Mouse (Mus musculus) heart, embryonic 11.5 days (tissue): ENCODE data around the gene Dock7. TPM values are rescaled to one million over a fixed set of nuclear protein-coding genes. Genes with fewer than 3 reads are reported as not detected.

Experiments used
- ATAC-seq: fragments of 200-750 bp; cut with Nextera tagmentation; replicated peaks from 2 replicates; pipeline ENCODE4 v1.8.0; 2017; ENCODE audit warnings: moderate library complexity; ENCODE audit not compliant: insufficient number of reproducible peaks, low FRiP score, low TSS enrichment
- H3K27ac ChIP-seq: fragments of 300-500 bp; sonication (generic); 2 replicates; pipeline ENCODE4 v1.5.1; 2014; ENCODE audit warnings: mild to moderate bottlenecking, low read depth, low read length
- H3K27me3 ChIP-seq: fragments of 300-500 bp; sonication (generic); 2 replicates; pipeline ENCODE4 v1.6.1; 2014; ENCODE audit warnings: mild to moderate bottlenecking, low read length, mixed read lengths; ENCODE audit not compliant: control insufficient read depth, insufficient read depth
- H3K36me3 ChIP-seq: fragments of 300-500 bp; sonication (generic); 2 replicates; pipeline ENCODE4 v1.6.1; 2014; ENCODE audit warnings: mild to moderate bottlenecking, low read length, moderate library complexity, mixed read lengths; ENCODE audit not compliant: control insufficient read depth, insufficient read depth
- H3K4me1 ChIP-seq: fragments of 300-500 bp; sonication (generic); 2 replicates; pipeline ENCODE4 v1.6.1; 2014; ENCODE audit warnings: low read length; ENCODE audit not compliant: control insufficient read depth, insufficient read depth
- H3K4me2 ChIP-seq: fragments of 300-500 bp; sonication (generic); 2 replicates; pipeline ENCODE4 v1.6.1; 2014; ENCODE audit warnings: mild to moderate bottlenecking, moderate library complexity
- H3K4me3 ChIP-seq: fragments of 300-500 bp; sonication (generic); 2 replicates; pipeline ENCODE4 v1.5.1; 2014; ENCODE audit warnings: low read depth, low read length
- H3K9ac ChIP-seq: fragments of 300-500 bp; sonication (generic); 2 replicates; pipeline ENCODE4 v1.6.1; 2014; ENCODE audit warnings: mild to moderate bottlenecking, low read depth, low read length, moderate library complexity
- H3K9me3 ChIP-seq: fragments of 300-500 bp; sonication (generic); replicated peaks from 2 replicates; pipeline ENCODE4 v1.6.1; 2016; ENCODE audit warnings: low read length; ENCODE audit not compliant: control insufficient read depth
- WGBS: fragments of 180-500 bp; shearing (Covaris S2); extraction: QIAGEN DNeasy Blood & Tissue Kit; methylation state at CpG from one replicate; pipeline ENCODE4 v1.1.7; 2014; ENCODE audit not compliant: insufficient replicate concordance; 5-methylcytosine and 5-hydroxymethylcytosine counted together
- polyA plus RNA-seq: library from polyadenylated mRNA; unstranded; fragments of >200 nt; fragmentation: Nextera tagmentation; extraction: Ambion mirVana; gene quantifications from 2 replicates; pipeline ENCODE4 v1.2.1, GENCODE M21; 2014

Gene Dock7
- polyA plus RNA-seq, 1 experiment from 2014 or later: 41.6 TPM

DNA sequence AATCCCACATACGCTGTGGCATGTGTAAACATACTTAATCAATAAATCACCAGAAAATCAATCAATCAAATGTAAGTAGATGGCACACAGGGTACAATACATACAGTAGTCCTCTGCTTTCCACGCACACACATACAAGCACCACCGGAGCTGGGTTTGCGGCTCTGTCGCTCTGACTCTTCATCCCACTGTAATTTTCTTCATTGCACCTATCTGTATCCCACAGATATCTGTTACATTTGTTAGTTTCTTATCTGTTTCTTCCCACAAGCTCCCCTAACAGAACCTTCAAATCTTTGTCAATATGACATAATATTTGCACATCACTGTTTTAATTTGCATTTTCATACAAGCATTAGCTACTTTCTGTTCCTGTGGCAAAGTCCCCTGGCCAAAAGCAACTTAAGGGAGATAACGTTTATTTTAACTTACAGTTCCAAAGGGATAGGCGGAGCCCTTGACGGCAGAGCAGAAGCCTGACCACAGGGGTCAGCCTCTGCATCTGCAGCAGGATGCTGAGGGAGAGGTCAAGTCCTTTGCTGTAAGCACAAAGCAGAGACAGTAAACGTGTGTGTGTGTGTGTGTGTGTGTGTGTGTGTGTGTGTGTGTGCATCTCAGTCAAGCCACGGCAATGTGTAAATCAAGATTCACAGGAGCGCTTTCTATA, 36.1 kb upstream of the Dock7 start:
- Histone ChIP-seq H3K4me2 (no peak overlapping the region), H3K9me3 (no peaks in the 10 kb centered on the region), H3K4me1 (no peaks in the 10 kb centered on the region), H3K9ac (no peak overlapping the region), H3K36me3 (no peaks in the 10 kb centered on the region), H3K27ac (no peak overlapping the region), H3K27me3 (no peaks in the 10 kb centered on the region), H3K4me3 (no peak overlapping the region)
- no peak for ATAC-seq
- 50% methylated on average over 11 of the region's 11 CpGs for WGBS

DNA sequence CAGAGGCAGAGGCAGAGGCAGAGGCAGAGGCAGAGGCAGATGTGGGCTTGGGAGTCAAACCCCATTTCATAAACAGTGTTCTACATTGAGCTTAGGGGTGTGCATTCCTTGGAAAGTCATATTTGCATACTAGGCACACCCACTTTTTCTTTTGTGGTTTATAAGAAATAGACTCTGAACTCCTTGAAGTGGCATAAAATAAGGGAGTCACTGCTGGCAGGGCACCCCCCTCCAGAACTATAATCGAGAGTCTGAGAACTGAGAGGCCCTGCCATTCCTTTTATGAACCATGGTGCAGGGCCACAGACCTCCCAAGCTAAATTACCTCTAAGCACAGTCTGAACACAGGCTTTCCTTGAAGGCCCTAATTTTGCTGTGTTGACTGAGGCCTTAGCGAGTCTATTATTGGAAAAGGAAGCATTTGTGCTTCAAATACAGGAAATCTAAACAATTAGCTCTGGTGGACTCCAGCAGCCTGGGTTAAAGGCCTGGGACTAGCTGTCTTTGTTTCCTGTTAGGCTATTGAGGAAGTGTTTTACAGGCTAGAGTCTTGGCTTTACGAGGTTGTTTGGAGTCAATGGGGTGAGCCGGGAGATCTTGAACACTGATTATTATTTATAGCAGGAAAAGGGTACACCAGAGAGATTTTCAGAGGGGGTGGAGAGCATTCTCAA, 31.3 kb upstream of the Dock7 start:
- ATAC-seq: no peak
- Histone ChIP-seq H3K27ac (no peak overlapping the region), H3K4me3 (no peak overlapping the region), H3K9ac (no peak overlapping the region), H3K4me2 (no peak overlapping the region), H3K9me3 (no peaks in the 10 kb centered on the region), H3K36me3 (no peaks in the 10 kb centered on the region), H3K27me3 (no peaks in the 10 kb centered on the region), H3K4me1 (no peaks in the 10 kb centered on the region)
- WGBS: 53% methylated on average over 4 of the region's 4 CpGs

DNA sequence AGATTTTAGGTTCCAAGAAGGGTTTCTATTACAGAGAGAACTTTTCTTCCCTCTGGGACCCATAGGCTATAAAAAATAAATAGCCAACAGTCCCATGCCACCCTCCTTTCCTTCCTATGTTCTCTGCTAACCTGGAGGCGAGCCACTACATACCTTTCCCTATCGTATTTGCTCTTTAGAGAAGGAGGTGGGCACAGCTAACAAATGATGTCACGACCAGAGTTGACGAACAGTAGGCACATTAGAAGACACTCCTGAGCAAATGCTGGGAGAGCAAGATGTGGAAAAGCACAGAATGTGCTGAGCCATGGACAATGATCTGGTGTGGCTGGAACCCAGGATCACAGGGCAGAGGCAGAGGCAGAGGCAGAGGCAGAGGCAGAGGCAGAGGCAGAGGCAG, 30.7 kb upstream of the Dock7 start:
- no peaks in the 10 kb centered on the region for H3K27me3 ChIP-seq
- no peak overlapping the region for H3K4me2 ChIP-seq
- H3K4me3 ChIP-seq: no peak overlapping the region
- no peaks in the 10 kb centered on the region for H3K36me3 ChIP-seq
- WGBS: 85% methylated on average over 4 of the region's 4 CpGs
- no peak overlapping the region for H3K27ac ChIP-seq
- no peaks in the 10 kb centered on the region for H3K9me3 ChIP-seq
- no peak overlapping the region for H3K9ac ChIP-seq
- H3K4me1 ChIP-seq: no peaks in the 10 kb centered on the region
- no peak for ATAC-seq

DNA sequence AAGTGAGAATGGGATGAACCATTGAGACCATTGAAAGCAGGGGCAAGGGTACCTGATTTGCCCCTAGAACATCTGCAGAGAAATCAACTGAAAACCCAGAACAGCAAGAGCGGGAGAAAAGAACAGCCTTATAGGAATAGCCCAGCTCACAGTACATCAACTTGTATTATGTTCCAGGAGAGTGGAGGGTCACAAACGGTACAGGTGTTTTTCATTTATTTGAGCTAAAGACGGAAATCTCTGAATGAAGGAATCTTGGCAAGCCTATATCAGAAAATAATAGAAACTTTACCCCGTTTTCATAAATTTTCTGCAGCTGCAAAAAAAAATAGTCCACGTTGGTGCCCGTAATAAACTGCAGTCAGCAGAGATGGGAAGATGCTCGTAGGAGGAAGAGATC, 22.6 kb upstream of the Dock7 start:
- Histone ChIP-seq H3K9ac (no peak overlapping the region), H3K4me2 (no peak overlapping the region), H3K27ac (no peak overlapping the region), H3K4me1 (no peaks in the 10 kb centered on the region), H3K4me3 (no peak overlapping the region), H3K9me3 (no peaks in the 10 kb centered on the region), H3K27me3 (no peaks in the 10 kb centered on the region), H3K36me3 (no peaks in the 10 kb centered on the region)
- 81% methylated on average over 7 of the region's 7 CpGs for WGBS
- ATAC-seq: no peak

DNA sequence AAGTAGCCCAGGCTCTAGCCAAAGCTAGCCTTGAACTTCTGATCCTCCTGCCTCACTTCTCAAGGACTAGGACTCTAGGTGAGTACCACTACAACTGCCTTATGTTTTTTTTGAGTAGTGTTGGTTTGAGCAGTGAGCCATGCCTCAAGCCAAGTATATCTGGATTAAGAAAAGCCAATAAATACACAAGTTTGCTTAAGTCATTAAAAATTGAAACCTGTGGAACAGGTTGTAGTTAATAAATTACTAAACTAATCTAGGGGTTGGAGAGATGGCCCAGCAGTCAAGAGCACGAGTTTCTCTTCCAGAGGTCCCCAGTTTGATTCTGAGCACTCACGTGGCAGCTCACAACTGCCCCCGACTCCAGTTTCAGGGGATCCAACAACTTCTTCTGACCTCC, 20.9 kb upstream of the Dock7 start:
- Histone ChIP-seq H3K27ac (no peak overlapping the region), H3K4me3 (no peak overlapping the region), H3K36me3 (no peaks in the 10 kb centered on the region), H3K27me3 (no peaks in the 10 kb centered on the region), H3K9me3 (no peaks in the 10 kb centered on the region), H3K4me1 (no peaks in the 10 kb centered on the region), H3K4me2 (no peak overlapping the region), H3K9ac (no peak overlapping the region)
- ATAC-seq: no peak
- WGBS: 76% methylated on average over 3 of the region's 3 CpGs

DNA sequence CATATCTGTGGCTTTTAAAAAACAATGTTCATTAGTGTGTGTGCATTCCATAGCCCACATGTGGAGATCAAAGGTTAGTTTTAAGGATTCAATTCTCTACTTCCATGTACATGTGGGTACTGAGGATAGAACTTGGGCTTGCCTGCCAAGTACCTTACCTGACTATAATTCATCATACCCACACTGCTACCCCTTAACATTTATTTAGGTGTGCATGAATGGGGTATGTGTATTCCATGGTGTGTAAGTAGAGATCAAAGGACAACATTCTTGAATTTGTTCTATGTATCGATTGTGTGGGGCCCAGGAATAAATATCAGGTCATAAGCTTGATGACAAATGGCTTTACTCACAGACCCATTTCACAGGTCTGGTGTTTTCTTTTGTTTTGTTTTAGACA, 20.5 kb upstream of the Dock7 start:
- ATAC-seq: no peak
- no peaks in the 10 kb centered on the region for H3K27me3 ChIP-seq
- H3K9me3 ChIP-seq: no peaks in the 10 kb centered on the region
- H3K27ac ChIP-seq: no peak overlapping the region
- no peak overlapping the region for H3K9ac ChIP-seq
- no peak overlapping the region for H3K4me3 ChIP-seq
- H3K36me3 ChIP-seq: no peaks in the 10 kb centered on the region
- no peak overlapping the region for H3K4me2 ChIP-seq
- WGBS: 88% methylated on average over 1 of the region's 1 CpGs
- H3K4me1 ChIP-seq: no peaks in the 10 kb centered on the region

DNA sequence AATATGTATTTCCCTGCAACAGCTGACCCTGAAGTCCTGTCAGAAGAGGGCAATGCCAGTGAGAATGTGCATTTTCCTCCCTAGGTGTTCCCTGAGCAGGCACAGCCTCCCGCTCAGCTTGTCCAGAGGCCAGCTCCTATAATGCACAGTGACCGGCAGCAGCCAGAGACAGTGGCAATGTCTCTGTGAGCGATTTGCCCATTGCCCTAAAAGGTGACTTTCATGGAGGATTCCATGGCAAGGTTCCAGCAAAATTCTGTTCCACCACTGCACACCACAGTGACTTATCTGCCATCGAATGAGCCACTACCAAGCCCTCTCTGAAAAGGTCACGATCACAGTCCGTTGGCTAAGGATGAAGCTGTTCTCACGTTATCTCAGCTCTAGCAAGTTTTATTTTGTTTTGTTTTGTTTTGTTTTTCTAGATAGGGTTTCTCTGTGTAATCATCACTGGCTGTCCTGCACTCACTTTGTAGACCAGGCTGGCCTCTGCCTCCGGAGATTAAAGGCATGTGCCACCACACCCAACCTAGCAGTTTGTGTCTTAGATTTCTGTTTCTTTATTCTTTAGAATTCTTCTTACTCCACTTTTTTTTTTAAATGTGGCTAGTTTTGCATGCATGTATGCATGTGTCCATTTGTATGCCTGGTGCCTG, 17.4 kb upstream of the Dock7 start:
- no peak overlapping the region for H3K4me3 ChIP-seq
- 68% methylated on average over 8 of the region's 8 CpGs for WGBS
- no peaks in the 10 kb centered on the region for H3K9me3 ChIP-seq
- H3K27ac ChIP-seq: no peak overlapping the region
- H3K9ac ChIP-seq: no peak overlapping the region
- no peak for ATAC-seq
- H3K27me3 ChIP-seq: no peaks in the 10 kb centered on the region
- H3K36me3 ChIP-seq: no peaks in the 10 kb centered on the region
- no peak overlapping the region for H3K4me2 ChIP-seq
- H3K4me1 ChIP-seq: no peaks in the 10 kb centered on the region

DNA sequence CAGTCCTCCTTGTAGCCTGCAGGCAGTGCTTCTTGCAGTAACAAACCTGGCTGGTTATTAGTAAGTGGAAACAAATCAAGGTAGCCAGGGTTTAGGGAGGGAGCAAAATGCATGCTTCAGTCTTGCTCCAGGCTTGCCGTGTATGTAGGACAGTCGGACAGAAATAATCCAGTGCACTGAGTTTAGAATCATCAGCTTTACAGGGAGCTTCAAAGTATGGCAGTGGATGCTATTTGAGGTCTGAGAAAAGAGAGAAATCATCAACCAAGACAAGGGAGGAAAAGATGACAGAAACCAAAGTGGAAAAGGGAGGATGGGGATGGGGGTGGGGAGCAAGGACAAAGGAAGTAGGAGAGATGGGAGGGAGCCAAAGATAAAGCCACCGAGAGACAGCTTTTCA, 13.8 kb upstream of the Dock7 start:
- Histone ChIP-seq H3K27ac (no peak overlapping the region), H3K9ac (no peak overlapping the region), H3K9me3 (no peaks in the 10 kb centered on the region), H3K4me3 (no peak overlapping the region), H3K27me3 (no peaks in the 10 kb centered on the region), H3K36me3 (no peaks in the 10 kb centered on the region), H3K4me2 (no peak overlapping the region), H3K4me1 (no peaks in the 10 kb centered on the region)
- ATAC-seq: no peak
- 58% methylated on average over 3 of the region's 3 CpGs for WGBS
